Mouse (Mus musculus) megakaryocyte, adult 5-6 weeks (primary cell): Measurements from ENCODE around the gene Tepp. TPM values are rescaled to one million over a fixed set of nuclear protein-coding genes. Genes with fewer than 3 reads are reported as not detected.

Experiments used
- ATAC-seq: 2 replicates; pipeline ENCODE4 v1.8.0; 2016; ENCODE audit warnings: mild to moderate bottlenecking, inconsistent platforms; ENCODE audit not compliant: poor library complexity, severe bottlenecking
- total RNA-seq, 2 experiments: library from RNA; stranded (forward) in 1 of 2; stranded (reverse) in 1 of 2; fragments of 153-499, 151-499 nt in 1 of 2; fragments of 221-1000, 200-1000 nt in 1 of 2; gene quantifications; 2 replicates each; pipeline versions ENCODE4 v1.2.3 to v1.2.4; 2015 to 2017

The Tepp gene
- 0.36 TPM in 1 of 2 replicates, not detected in the other for total RNA-seq (2015)
- not detected in 2 replicates for total RNA-seq (2017)

DNA sequence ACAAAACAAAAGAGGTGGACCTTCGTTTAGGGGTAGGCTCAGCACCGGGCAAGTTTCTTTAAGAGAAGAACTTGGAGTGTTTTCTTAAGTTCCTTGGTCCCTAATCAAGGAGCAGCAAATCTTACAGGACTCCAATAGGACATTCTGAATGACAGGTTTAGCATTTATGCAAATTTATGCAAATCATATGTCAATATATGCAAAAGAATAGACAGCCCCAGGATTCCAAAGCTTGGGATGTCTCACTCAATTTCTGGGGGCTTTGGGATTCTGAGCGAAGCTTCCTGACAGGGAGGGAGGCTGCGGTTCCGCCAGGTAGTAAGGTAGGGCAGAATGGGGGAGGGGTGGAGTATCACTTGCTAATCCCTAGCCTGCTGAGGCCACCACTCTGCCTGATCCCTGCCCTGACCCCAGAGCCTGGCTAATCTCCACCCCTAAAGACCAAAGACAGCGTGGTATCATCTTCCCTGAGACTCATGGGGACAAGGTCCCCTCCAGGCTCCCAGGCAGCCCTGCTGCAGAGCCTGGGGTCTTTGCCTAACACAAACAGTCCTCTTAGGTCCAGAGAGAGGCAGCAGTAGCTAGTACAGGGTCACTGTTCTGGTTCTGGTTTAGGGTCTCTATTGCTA is at the start of gene Tepp:
Tepp (plus strand) TSS at position 225 of the 629 bp plus-strand sequence.
- ATAC-seq: no peak

DNA sequence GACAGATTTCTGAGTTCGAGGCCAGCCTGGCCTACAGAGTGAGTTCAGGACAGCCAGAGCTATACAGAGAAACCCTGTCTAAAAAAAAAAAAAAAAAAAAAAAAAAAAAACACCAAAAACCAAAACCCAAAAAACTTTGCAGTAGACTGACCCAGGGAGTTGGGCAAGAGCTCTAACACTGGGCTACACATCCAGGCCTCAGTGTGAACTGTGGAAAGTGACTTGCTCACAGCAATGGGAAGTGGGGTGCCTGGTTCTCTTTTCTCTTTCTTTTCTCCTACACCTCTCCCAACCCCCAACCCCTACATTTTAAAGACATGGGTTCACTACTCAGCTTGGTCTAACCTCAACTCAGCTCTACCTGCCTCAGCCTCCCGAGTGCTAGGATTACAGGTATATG is 48.2 kb upstream of the Tepp start:
- ATAC-seq: peak; percentile 56

DNA sequence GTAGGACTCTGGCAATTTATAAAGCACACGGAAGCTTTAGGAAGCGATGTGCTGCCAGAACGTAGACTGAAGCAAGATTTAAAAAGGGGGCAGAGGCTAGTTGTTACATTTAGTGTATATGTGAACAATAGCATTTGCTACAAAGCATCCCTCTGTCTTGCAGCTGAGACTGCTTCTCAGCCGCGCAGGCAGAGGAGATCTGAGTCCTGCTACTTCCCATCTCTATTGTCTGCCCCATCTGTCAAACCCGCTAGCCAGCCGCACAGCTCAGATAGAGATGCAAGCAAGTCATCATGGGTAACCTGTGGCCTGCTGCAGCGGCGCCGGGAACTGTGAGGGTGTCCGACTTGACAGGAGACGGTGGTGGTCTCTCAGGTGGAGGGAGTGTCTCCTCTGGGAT is 39.9 kb upstream of the Tepp start:
- no peak for ATAC-seq

DNA sequence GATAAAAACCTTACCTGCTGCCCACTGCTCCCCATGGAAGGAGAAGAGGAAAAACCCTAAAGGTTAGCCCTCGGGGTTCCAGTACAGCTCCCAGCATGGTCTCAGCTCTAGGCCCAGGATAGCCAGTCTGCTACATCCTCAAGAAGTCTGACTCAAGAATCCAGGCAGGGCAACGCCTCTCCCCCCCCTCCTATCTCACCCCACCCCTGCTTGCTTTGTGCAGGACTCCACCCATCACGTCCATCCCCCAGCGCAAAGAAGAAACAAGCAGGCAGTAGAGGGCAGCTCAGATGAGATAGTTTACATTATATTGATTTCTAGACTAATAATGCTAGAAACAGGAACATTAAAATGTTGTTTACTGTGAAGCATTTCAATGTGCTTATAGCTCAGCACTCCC is 38.5 kb upstream of the Tepp start:
- ATAC-seq: no peak

DNA sequence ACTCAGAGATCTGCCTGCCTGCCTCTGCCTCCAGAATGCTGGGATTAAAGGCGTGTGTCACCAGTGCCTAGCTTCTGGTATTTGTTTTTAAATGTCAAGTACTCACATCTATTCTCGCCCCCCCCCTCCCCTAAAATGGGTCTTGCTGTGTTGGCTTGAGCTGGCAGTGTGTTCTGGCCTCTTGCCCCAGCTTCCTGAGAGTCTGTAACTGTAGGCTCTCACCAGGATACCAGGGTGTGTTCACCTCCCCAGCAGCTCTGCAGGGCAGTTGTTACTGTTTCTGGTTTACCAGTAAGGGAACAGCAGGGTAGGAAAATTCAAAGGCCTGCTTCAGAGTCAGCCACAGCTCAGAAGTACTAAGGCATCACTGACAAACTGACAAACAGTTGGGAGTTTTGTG is 37.5 kb upstream of the Tepp start:
- ATAC-seq: no peak

DNA sequence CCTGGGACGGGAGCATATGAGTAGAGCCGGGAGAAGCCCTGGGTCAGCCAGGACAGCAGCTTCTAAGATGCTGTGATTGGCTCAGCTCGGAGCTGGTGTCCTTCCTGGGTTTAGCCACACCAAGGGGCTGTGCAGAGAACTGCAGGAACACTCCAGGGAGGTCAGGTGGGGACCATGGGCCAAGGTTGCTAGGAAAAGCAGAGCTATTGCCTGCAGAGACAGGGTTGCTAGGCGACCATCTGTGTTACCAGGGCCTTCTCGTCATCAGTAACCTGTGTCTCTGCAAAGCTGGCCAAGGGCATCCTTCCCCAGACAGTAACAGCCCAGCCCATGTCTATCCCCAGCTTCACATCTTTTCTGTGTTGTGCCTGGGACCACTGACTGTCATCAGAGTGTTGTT is 28.9 kb upstream of the Tepp start:
- ATAC-seq: no peak

DNA sequence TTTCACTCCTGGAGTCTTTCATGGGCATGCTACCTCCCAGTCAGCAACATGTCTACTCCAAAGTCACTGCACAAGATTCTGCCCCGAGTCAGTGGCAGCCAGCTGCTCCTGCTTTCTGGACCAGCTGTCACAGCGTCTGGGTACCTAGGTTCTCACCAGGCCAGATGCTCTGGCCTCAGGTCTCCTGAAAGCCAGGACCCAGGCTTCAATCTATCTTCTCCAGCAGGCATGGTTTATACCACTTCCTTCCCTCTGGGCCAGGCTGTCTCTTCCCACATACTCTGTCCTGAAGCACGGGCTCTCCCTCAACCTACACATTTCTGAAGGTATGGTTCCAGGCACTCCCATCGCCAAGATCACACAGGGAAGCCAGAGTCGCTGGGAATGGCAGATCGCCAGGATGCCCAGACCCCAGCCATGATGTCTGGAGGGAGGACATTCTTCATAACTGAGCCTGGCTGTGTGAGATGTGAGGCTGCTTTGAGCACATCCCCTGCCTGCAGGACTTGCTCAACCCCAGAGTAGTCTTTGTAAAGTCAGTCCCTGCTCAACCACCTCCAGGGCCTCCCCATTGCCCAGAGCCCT is 21.2 kb upstream of the Tepp start:
- ATAC-seq: no peak

DNA sequence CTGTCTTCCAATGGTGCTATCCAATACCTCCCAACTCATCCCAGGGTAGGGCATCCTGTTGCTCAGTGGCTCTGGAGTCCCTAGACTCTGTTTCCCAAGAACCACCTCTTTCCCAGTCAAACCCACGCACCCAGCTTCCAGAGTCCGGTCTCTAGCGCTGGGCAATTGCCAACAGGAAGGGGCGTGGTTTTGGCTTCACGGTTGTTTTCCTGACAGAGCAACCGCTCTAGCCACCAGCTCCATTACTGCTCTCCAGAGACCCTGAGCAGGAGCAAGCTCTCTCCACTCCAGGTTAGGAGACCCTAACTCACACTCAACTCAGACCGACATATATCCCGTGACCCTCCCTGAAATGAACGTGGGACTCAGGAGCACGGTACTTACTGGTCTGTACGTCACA is 17.2 kb upstream of the Tepp start:
- peak; percentile 76 for ATAC-seq

DNA sequence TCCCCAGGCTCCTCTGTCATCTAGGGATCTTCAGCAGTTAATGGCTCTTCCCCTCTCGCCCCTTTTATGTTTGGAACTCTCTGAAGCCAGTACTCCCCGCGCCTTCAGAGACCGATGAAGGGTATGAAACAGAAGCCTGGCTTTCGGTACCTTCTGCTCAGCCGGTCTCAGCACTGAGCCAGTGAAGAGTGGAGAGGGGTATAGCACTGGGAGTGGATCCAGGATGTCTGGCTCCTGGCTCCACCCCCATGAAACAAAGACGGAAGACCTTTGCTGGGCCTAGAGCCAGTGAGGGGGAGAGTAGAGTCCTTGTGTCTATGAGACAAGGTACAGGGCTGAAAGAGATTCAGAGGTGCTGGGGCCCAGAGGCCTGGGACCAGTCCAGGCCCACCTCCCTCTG is 16.5 kb upstream of the Tepp start:
- peak; percentile 30 for ATAC-seq

DNA sequence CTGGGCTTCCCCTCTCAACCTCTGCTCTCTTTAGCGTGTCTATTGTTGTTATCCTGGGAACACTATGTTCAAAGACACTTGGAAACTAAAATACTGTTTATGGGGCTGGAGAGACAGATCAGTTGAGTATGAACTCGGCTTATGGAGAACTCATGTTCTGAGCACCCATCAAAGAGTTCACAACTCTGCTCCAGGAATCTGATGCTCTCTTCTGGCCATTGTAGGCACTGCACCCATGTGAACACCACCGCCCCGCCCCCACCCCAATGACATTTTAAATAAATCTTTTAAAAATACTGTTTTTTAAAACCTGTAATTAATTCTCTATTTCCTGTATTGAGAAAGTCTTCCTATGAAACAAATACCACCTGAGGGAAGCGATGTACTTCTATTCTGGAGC is 8.0 kb upstream of the Tepp start:
- ATAC-seq: peak; percentile 91

DNA sequence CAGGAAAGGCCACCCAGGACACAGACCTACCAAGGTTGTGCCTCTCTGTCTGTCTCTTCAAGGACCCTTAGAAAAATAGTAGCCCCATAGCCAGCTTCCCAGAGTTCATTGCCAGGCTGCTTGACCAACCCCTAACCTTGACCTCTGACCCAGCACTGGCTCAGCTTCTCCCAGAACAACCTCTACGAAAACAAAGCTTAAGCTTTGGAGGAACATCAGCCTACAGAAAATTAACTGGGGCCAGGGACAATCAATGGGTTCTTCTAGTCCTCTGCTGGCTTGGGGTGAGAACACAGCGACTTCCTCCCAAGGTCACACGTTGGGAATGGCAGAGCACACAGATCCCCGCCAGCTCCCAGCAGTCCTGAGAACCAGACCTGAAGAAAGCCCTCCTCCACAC is 4.8 kb upstream of the Tepp start:
- no peak for ATAC-seq

DNA sequence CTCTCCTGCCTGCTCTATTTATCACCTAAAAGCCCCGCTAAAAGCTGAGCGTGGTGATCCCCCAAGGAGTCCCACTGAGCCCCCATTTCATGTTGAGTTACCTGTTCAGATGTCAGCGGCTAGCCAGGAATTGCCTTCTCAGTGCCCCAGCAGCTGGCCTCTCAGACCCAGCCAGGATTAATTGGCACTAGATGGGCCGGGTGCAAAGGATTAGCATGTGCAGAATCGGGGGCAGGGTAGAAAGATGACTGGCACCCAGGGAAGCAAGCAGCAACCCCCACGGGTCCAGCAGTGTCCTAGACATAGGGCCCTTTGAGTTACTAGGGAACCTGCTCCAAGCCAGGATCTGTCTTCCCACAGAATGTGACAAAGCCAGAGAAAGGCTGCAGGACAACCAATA is 3.9 kb upstream of the Tepp start, which contains the start of gene Cngb1:
Cngb1 (minus strand) TSS at position 155 of the 400 bp plus-strand sequence.
- no peak for ATAC-seq

DNA sequence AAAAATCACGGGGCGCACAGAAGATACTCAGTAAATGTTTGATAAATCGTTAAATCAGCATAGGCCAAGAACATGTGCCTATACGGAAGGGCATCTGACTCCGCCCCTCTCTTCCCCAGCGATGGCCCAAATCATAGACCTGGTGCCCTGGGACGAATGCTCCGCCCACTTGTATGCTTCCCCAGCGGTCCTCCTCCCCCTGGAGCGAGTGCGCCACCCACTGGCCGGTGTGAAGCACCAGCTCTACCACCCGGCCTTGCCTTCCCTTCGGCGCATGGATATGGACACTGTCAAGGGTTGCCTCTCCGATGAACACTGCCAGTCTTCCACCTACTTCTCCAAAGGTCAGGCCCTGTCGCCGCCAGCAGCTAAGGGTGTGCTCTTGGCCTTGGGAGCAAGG is 2.5 kb downstream of the Tepp start:
- peak; percentile 52 for ATAC-seq

DNA sequence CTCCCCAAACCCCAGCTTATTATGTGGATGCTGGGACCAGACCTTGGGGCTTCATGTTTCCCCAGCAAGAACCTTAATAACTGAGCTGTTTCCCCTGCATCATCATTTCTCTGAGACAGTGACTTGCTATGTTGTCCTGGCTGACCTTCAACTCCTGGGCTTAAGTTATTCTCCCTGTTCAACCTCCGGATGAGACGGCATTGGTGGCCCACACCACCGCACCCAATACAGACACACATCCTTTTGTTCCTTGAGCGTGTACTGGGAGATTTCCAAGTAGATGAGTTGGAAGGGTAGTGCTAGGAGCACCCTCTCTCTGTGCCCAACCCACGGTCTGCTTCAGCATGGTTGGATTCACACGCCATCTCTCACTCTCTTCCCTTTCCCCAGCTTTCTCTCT is 3.5 kb downstream of the Tepp start:
- ATAC-seq: no peak

DNA sequence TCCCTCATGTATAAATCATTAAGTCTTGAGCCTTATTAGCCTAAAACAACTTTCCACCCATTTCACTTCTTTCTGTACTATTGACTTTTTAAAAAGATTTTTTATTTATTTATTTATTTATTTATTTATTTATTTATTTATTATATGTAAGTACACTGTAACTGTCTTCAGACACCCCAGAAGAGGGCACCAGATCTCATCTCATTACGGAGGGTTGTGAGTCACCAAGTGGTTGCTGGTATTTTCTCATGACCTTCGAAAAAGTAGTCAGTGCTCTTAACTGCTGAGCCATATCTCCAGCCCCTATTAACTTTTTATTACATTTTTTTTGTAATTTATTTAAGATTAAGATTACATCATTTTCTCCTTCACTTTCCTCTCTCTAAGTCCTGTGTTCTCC is 4.3 kb downstream of the Tepp start:
- ATAC-seq: no peak

DNA sequence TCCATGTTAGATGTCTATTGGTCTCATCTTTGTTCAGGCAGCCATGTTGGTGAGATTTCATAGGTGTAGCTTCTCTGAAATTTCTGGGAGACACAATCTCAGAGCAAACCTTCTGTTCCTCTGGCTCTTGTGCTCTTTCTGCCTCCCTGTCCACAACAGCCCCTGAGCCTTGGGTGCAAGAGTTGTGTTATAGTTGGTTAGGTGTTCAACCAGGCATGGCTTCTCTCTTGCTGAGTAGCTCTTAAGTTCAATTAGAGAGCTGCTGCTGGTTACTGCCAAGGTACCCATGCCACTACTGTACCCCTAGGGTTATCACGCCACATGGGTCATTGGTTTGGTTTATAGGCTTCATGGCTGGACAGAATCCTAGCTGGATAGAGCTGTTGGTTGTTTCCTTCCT is 5.0 kb downstream of the Tepp start:
- ATAC-seq: no peak

DNA sequence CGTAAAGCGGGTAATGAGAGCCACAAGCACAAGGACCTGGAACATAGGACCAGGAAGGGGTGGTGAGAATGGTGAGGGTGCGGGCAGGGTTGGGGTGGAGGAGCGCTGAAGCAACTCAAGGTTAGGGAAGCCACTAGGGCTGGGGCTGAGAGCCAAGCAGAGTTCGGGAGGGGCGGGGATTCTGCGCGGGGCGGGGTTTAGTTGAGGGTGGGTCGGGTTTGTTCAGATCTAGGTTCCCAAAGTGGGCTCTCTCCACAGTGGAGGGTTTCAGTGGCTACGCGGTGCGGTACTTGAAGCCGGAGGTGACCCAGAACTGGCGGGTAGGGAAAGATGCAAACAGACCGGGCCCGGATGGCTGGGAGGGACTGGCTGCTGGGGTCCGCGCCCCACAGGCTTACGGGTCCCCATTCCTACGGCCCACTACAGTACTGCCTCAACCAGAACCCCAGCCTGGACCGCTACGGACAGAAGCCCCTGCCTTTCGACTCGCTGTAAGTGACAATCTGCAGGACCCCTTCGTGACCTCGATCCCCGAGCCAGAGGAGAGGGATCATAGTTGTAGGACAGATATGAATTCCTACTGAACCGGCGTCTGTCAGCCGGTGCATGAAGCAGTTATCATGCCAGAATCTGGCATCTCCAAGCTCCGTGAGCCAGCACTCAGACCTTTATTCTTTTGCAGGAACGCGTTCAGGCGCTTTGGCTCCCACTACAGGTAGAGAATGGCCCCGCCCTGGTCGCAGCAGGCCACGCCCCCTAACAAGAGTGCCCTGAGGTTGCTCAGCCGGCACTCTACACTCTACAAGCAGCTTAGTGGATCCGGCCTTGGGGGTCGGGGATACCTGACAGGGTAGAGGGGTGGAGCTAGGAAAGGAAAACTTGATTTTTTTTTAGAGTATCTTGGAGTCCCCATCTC is 10.1 kb downstream of the Tepp start:
- ATAC-seq: peak; percentile 85

DNA sequence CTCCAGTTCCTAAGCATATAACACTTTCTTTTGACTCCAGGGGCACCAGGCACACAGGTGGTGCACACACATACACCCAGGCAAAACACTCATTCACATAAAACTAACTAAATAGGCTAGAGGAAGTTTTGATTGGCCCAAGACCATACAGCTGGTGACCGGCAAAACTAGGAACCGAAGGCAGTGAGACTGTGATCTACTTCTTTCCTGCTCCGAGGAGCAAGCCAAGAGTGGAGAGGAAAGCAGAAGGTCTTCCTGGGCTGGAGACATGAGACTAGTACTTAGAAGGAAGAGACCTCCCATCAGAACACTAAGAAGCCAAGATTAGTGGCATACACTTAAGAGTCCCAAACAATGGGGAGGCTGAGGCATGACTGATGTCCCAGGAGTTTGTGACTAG is 12.8 kb downstream of the Tepp start:
- ATAC-seq: no peak

DNA sequence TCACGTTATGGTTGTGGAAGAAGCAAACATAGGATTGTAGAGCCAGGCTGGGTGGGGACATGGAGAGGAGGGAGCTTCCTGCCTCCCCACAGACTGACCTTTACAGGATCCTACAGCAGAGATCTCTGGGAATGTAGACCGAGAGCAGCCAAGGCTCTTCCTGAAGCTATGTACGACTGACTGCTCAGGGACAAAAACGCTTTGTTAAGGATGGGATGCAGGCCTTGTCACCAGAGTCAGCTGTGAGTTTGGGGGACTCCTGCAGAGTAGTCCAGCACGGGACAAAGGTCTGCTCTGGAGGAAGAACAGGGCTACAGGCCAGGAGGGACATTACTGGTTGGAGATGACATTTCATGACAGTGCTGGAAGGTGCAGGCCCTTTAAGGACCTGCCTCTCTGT is 14.3 kb downstream of the Tepp start:
- no peak for ATAC-seq

DNA sequence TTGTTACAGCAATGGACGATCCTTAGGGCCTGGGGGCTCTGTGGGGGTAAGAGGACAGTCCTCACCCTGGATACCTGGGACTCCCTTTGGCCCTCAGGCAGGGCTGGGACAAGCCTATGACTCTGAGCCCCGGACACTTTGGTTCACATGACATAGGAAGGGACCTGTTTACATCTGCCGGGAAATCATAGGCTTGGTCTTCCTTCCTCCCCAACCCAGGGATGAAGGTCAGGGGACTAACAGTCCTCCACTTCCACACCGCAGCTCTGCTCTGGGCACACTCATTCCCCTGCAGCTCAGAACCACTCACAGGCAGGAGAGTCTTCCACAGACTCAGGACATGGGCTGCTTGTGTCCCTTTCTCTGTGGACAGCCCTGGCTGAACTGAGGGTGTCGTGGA is 16.5 kb downstream of the Tepp start:
- no peak for ATAC-seq

DNA sequence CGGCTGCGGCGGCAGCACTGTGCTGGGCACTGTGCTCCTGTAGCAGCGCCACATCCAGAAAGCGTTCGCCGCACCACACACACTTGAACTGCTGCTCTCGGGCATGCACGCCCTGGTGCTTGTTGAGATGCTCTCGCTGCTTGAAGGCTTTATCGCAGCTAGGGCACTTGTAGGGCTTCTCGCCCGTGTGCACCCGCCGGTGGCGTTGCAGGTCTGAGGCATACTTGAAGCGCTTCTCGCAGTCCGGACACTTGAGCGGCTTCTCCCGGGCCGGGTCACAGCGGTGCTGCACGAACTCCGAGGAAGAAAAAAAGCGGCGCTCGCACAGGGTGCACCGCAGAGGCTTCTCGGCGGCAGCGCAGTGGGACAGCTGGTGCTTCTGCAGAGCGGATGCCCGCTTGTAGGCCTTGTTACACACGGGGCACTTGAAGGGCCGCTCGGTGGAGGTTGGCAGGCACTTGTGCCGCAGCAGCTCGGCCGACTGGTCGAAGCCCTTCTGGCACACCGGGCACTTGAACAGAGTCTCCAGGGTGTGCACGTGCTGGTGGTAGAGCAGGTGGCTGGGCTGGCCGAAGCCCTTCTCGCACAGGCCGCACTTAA is 17.6 kb downstream of the Tepp start:
- ATAC-seq: no peak

DNA sequence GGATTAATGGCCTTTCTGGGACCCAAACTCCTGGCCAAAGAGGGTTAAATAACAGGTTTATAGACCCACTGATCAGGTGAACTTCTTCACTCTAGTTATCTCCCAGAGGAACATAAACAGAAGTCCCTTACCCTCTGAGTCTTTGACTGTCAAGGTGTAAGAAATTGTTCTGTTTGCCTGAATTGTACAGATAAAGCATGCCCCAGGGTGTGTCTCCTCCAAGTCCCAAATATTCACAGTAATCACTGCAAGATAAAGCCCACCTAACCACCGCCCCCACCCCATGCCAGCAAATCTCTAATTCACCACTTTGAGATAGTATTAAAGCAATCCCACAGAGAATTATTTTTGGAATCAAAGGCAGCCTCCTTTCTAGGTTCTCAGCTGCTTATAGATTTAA is 20.0 kb downstream of the Tepp start:
- no peak for ATAC-seq
